In the genomic region with DNA sequence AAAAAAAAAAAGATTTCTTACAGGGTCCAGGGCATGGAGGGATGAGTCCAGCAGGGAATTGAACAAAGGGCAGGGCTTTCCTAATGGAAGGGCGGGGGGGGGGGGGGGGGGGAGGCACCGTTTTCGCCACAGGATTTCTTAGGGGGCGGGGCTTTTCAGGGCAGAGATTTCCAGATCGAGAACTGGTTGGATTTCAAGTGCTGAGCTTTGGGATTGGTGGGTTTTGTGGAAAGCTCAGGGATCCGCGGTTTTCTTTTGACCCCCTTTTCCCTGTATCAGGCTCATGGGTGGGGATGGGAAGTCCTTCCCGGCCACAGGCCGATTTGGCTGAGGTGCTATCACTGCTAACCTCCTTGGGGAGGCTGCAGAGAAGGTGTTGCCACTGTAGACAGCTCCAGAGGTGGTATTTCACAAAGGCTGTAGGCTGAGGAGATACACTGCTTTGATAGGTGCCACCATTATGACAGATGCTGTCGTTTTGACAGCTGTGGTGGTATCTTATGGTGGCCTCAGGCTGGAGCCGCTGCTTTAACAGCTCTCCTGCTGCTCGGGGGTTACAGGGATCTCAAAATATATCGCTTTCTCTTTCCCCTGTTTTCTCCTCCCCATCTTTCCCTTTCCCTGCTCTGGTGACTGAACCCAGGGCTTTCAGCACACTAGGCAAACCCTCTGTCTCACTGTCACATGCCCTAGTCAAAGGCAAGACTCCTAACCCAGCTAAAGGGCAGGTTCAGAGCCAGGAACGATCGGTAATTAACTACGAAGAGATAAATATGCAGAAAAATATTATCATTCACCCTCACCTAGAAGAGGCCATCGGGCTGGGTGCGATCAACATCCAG, we compare ENCODE assay signal across 8 mouse cellular contexts.
DNase-seq lines count a peak whose midpoint lies in the region; ATAC-seq lines count a peak whose summit lies in the region.

No protein-coding gene starts in this region.

- WGBS in heart, embryonic 15.5 days, result 7% methylated on average over 18 of the region's 18 CpGs
- WGBS in hindbrain, embryonic 16.5 days, result 11% methylated on average over 18 of the region's 18 CpGs
- WGBS in midbrain, embryonic 15.5 days, result 7% methylated on average over 18 of the region's 18 CpGs

- peaks cover 4% of the 10 kb centered on the region; the same call in 1 of the 2 replicates for H3K9me3 ChIP-seq in heart, embryonic 15.5 days (replicated peaks)
- H3K9me3 ChIP-seq in hindbrain, embryonic 16.5 days (ENCODE audit: control insufficient read depth, low read length), result no peaks in the 10 kb centered on the region
- H3K9me3 ChIP-seq in midbrain, embryonic 15.5 days, result no peaks in the 10 kb centered on the region; the same call in 1 of the 2 replicates

- peaks cover 13% of the 10 kb centered on the region for H3K4me1 ChIP-seq in heart, embryonic 15.5 days (replicated peaks)
- peaks cover 9% of the 10 kb centered on the region for H3K4me1 ChIP-seq in hindbrain, embryonic 16.5 days (ENCODE audit: control insufficient read depth, insufficient read depth, low read depth, low read length)
- peaks cover 23% of the 10 kb centered on the region for H3K4me1 ChIP-seq in midbrain, embryonic 15.5 days

- DNase-seq in heart, postnatal 14 days, result no peak
- DNase-seq in brain, adult 2 months (ENCODE audit: low read depth, low spot score), result peak; percentile 27
- no peak for DNase-seq in ovary, postnatal 10 days (ENCODE audit: low spot score)
- DNase-seq in frontal cortex, postnatal 10 days (ENCODE audit: low spot score in 2 of 2), result no peak

- peak overlapping the region; percentile 42 for H3K4me3 ChIP-seq in heart, embryonic 15.5 days
- peak overlapping the region; percentile 31 for H3K4me3 ChIP-seq in hindbrain, embryonic 16.5 days (ENCODE audit: low read length)
- H3K4me3 ChIP-seq in midbrain, embryonic 15.5 days, result peak overlapping the region; percentile 18

- no peak overlapping the region for H3K27ac ChIP-seq in heart, embryonic 15.5 days
- no peak overlapping the region for H3K27ac ChIP-seq in hindbrain, embryonic 16.5 days (ENCODE audit: low read depth, low read length)
- H3K27ac ChIP-seq in midbrain, embryonic 15.5 days, result no peak overlapping the region

- intact Hi-C loops in heart, postnatal 14 days (cut with DNase I), result no loop called here

- no peaks in the 10 kb centered on the region for H3K36me3 ChIP-seq in heart, embryonic 15.5 days
- no peaks in the 10 kb centered on the region for H3K36me3 ChIP-seq in hindbrain, embryonic 16.5 days (ENCODE audit: control insufficient read depth, insufficient read depth, low read length)
- no peaks in the 10 kb centered on the region for H3K36me3 ChIP-seq in midbrain, embryonic 15.5 days (replicated peaks)

- H3K27me3 ChIP-seq in heart, embryonic 15.5 days, result 0 out of 2 replicates have a peak, but pooled peaks cover 6% of the 10 kb centered on the region
- H3K27me3 ChIP-seq in hindbrain, embryonic 16.5 days (replicated peaks; ENCODE audit: control insufficient read depth, insufficient read depth, low read length), result no peaks in the 10 kb centered on the region
- H3K27me3 ChIP-seq in midbrain, embryonic 15.5 days (replicated peaks), result no peaks in the 10 kb centered on the region

- H3K4me2 ChIP-seq in heart, embryonic 15.5 days, result peak overlapping the region; percentile 72
- peak overlapping the region; percentile 56 for H3K4me2 ChIP-seq in hindbrain, embryonic 16.5 days (ENCODE audit: low read length)
- H3K4me2 ChIP-seq in midbrain, embryonic 15.5 days, result peak overlapping the region; percentile 45

- 0 out of 2 replicates have a peak, but pooled peaks have one; percentile 24 for ATAC-seq in heart, embryonic 15.5 days (replicated peaks; ENCODE audit: insufficient number of reproducible peaks, insufficient read depth, low FRiP score, low read depth)
- peak; percentile 51 for ATAC-seq in hindbrain, embryonic 16.5 days
- peak; percentile 46 for ATAC-seq in midbrain, embryonic 15.5 days (replicated peaks)
- ATAC-seq in erythroblast, adult 5-6 weeks (replicated peaks; ENCODE audit: low FRiP score, poor library complexity, severe bottlenecking), result no peak

- H3K9ac ChIP-seq in heart, embryonic 15.5 days, result peak overlapping the region; percentile 48
- peak overlapping the region; percentile 44 for H3K9ac ChIP-seq in hindbrain, embryonic 16.5 days (ENCODE audit: low read depth, low read length)
- 0 out of 2 replicates have a peak overlapping the region, but pooled peaks have one; percentile 3 for H3K9ac ChIP-seq in midbrain, embryonic 15.5 days
